Mouse (Mus musculus) lung, postnatal 10 days (tissue): ENCODE measurements at regions not wholly inside any gene's neighbourhood (a gene's known extent, or its start where the extent isn't known, plus 50 kb on each side); places are given as distances from the start of the nearest gene placed in this dataset.

Experiments
- DNase-seq: peaks from one replicate; pipeline ENCODE4 v3.0.0; 2021

DNA sequence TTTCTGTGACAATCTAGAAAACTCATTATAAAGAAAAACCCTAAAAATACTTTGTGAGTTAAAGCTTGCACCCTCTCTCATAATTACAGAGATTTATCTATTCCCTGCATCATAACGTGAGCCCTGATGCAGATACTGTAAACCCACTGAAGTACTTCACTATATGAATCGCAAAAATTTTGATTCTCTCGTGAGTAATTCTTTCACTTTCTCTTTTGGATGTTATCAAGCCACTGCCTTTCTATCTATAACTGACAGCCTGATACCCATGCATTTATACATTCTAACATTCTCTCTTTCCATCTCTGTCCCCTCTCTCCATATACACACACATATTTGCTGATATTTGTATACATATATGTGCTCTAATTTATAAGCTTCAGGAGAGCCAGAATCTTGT, 264.1 kb upstream of the Gm765 start:
- DNase-seq, result no peak

- DNase-seq, result no peak
Observed at GRCm38 (mm10) chr6:98597612-98598011, 255.1 kb upstream of the Gm765 start.

- no peak for DNase-seq
Observed at GRCm38 (mm10) chr6:98590989-98591388, 248.4 kb upstream of the Gm765 start.

DNA sequence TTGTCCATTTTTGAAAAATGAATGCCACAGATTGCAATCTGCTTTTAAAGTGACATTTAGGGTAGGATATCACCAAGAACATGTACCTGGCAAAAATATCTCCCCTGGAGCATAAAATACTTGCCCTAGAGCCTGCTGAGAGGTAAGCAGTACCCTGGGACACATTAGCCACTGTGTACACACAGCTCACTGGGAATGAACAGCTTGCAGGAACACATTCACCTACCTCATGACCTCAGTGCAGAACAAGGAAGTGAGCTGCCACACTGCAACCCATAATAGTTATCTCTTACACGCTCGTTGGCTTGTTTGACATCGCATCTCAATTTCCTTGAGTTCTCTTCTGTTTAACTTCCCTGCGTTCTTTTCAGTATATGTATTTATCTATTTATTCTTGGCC, 246.4 kb upstream of the Gm765 start:
- no peak for DNase-seq

DNA sequence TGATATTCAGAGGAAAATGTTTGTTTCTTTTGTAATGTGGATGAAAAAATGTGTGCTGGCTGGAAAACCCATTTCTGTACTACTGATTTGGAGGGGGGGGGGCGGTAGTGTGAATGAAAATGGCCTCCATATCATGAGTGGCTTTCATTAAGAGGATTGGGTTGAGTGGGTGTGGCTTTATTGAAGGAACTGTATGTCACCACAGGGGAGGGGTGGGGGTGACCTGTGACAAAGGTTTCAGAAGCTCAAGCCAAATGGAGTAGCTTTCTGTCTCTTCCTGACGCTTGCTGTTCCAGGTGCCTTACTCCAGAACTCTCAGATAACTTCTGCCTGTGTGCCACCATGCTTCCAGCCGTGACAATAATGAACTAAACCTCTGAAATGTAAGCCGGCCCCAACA, 242.0 kb upstream of the Gm765 start:
- DNase-seq, result no peak

DNA sequence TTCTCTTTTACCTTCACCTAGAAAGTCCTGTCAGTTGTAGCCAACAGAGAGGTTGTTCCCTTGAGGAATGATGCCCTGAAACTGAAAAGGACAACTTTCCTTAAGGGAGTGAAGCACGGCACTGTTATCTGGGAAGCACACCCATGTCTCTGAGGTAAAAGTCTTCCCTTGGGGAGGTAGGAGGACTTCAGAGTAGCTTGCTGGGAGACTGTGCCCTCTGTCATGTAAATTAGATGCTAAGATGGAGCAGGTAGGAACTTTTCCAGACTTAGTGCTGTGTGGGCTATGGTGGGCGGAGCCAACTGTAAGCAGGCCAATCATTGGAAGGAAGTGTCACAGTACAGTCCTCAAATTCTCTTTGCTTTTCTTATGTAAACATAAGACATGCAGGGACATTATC, 240.3 kb upstream of the Gm765 start:
- no peak for DNase-seq

DNA sequence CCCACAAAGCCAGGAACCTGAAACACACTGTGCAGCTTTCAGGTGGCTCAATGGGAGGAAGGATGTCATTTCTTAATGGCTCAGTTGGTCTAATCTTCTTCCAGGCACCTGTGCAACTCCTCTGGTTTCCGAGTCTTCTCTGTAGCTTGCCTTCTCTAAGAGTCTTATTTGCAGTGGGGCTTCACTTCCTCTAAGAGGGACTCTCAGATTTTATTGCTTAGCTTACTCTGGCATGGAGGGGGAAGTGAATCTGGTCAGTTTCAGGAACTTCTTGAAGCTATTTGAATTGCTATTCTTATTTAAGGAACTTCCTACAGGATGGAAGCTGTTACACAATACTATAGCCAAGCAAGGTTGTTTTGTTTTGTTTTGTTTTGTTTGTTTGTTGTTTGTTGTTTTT, 232.7 kb upstream of the Gm765 start:
- DNase-seq, result no peak

DNA sequence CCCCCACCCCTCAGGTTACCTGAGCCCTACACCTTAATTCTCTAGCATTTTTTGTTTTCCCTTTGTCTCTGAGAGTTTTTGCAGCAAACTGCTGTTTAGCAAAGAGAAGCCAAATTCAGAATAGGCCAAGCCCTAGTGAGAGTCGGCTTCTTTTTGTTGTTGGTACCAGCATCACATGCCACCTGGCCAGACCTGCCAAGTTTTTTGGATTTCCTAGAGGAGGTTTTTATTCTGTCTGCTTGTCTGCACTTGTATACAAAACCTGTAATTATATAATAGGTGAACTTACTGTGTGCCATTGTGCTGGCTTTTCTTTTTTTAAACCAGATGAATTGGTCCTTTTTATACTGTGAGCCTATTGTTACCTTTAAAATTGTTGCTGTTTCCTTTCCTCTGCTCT, 213.1 kb upstream of the Gm765 start:
- no peak for DNase-seq

DNA sequence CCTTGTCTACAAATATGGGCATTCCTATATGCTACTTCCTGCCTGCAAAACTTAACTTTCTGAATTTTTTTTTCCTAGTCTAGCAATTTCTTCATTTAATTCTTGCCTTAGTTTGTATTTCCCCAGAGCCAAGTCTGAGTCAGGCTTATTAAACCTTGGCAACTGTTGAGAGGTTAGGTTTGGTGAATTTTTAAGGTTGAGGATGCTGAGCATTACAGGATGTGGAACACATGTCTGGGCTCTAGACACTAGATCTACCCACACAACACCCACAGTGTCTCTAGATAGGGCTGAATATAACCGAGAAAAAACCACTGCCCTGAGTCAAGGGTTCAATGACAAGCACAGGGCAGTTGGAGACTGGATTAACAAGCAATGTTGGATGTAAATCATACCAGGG, 211.4 kb upstream of the Gm765 start:
- no peak for DNase-seq

DNA sequence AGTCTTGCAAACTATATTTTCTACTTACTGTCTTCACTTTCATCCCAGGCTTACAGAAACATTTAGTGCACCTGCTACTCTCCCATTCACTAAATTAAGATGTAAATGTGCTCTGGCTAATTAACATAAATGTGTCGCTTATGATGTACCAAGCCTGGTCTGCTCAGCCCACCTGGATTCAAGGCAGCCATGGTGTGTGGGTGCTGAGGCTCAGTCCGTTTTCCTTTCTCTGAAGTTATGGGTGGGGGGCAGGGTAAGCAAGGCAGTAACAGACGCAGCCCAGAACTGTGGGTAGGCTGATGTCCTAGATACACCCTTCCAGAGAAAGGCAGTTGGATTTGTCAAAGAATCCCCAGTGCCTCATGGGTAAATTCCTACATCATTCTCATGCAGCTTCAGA, 209.2 kb upstream of the Gm765 start:
- DNase-seq, result no peak

- DNase-seq, result no peak
Observed at GRCm38 (mm10) chr6:98526882-98527440, 184.4 kb upstream of the Gm765 start.

DNA sequence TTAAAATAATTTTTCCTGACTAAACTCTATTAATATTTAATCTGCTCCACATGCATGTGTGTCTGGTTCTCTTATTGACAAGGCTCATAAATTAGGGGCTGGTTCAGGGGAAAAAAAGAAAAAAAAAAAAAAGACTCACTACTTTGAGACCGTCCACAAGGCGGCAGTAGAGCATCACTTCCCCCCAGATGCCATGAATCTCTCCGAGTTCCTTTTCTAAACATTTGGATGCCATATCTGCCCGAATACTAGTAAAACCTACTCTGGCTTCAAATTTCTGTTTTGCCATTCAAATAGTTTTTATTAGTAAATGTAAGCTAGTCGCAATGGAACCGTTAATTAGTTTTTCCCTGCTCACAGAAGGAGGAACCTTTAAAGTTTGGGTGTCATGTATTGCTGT, 182.7 kb upstream of the Gm765 start:
- DNase-seq, result peak; percentile 76

DNA sequence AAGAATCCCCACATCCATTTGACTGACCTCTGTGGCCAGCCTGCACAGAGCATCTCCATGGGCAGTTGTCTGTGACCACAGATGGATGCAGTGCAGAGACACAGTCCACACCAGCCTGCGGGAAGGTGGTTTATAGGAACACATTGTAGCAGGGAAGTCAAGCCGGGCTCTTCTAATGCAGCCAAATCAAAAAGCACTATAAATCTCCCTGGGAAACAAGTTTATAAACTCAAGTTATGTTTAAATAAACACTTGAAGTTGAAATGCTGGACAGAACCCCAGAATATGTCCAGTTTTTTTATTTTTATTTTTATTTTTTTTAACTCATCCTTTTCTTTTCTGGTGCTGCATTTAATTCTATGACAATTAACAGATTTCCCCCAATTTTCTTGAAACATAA, 182.1 kb upstream of the Gm765 start:
- no peak for DNase-seq

DNA sequence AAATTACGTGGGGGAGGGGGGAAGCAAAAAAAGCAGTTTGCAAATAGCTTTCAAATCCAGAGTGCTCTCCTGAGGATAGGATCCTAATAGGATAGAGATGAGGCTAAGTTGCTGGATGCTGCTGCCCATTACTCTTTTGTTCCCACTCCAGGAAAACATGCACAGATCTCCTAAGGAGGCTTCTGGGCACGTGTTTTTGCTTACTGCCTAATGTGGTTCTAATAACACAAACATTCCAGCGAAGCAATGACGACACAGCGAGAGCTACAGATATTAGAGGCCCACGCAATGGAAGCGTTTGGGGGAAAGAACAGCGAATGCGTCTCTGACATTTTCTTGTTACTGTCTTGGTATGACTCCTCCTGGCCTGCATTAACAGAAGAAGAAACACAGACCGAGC, 179.0 kb upstream of the Gm765 start:
- DNase-seq, result no peak

DNA sequence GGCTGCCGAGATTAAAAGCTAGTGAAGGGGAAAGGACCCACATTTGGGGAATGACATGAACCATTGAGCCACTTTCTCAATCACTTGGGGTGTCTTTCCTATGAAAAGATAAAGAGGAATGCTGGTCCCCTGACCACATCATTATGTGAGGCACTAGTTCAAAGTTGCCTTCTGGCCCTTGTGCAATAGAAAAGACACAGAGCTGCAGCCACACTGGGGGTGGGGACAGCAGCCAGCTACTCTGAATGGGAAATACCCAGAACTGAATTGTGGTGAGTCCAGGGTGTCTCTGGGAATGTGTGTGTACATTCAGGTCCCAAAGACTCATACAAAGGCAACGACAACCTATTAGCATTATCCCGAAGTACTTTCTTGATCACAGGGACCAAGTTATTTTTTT, 172.3 kb upstream of the Gm765 start:
- no peak for DNase-seq

DNA sequence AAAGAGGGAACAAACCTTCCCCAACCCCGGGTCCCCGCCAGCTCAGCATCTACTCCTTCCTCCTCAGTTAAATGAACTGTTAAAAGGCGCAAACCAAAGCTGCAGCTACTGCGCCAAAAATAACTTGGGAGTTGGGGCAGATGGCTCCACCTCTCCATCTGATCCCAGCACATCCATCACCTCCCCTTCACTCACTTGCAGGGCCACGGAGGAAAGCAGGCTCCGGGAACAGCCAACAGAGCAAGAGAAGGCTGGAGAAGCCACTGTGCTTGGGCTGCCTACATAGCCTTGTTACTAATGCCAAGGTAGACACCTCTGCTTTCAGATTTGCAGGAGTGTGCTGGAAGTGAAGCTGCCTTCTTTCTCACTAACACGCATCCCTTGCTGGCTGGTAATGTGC, 171.8 kb upstream of the Gm765 start:
- DNase-seq, result peak; percentile 46

- no peak for DNase-seq
Observed at GRCm38 (mm10) chr6:98513217-98513616, 170.7 kb upstream of the Gm765 start.

GRCm38 (mm10) chr6:98502726-98503125, 160.2 kb upstream of the Gm765 start:
- DNase-seq, result no peak

GRCm38 (mm10) chr6:98499721-98500120, 157.2 kb upstream of the Gm765 start:
- DNase-seq, result no peak

DNA sequence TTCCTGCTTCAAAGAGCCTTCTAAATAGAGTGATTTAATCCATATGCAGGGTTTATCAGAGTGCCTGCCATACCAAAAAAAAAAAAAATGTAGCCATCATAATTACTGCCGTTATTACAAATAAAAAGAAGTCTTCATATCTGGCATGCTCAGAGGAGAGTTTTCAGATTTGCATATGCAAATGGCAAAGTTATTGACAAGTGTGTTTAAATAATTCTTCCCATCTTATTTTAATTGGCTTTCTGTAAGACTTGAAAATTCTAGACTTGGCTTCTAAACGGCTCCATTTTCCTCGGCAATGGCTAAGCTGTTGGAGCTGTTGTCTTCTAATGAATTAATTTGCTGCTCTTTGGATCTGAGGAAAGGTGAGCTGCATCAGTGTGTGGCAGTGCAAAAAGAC, 144.1 kb upstream of the Gm765 start:
- no peak for DNase-seq

GRCm38 (mm10) chr6:98483319-98484123, 141.0 kb upstream of the Gm765 start:
- DNase-seq, result no peak

- peak; percentile 3 for DNase-seq
Observed at GRCm38 (mm10) chr6:98482319-98482718, 139.8 kb upstream of the Gm765 start.

DNA sequence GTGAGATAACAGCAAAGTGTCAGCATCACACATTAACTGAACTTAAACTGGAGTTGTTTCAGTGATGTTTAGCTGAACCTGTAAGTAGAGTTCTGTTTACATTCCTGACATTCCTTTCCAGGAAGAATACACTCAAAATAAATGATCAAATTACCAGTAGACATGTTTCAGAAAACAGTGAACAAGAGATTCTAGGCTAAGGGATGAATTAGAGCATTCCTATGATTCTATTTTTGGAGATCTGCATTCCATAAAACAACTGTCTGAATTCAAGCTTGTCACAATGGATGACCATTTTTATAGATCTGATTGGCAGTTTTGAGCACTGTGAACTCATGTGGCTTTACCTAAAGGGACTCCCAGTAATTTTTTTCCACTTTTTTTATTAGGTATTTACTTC, 125.0 kb upstream of the Gm765 start:
- DNase-seq, result no peak

DNA sequence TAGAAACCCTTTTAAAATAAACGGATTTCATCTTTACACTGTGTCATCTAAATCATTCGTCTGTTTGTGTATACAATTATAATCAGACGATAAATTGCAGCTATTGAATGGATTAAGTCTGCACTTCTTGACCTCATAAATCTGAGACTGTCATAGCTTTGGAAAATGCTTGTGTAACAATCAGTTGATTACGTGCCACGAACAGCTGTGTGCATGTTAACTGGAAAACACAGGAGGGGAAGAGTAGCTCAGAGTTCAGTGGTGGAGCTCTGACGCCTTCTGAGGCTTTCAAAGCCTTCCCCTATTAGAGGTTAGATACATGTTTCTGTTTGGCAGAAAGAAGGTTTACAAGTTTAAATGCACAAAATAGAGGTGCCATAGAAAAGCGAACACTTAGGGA, 109.7 kb upstream of the Gm765 start:
- DNase-seq, result peak; percentile 6

DNA sequence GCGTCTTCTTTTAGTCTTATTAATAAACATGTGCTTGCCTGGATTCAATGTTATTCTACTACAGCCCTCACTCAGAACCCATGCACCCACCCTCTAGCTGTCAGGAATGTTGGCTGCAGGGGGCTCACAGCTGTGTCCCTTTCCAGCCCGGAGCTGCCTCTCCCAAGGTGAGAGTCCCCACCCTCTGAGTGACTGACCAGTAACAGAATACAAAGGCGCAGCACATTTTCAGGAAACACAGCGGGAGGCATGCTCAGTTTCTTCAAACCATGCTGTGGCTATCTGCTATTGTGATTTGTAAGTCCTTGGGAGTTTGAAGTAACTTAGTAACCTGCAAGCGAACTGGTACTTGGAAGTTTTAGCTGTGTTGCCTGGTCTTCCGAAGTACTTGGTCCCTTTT, 93.1 kb upstream of the Gm765 start:
- no peak for DNase-seq
